Mouse (Mus musculus) telencephalon, adult 2 months (tissue): ENCODE data around the gene Vezf1.

Experiments
- DNase-seq: peaks from one replicate; pipeline ENCODE4 v3.0.0-alpha.2; 2011; ENCODE audit warnings: low read depth, low spot score

Vezf1 gene

GRCm38 (mm10) chr11:88098021-88098729, 30.1 kb downstream of the Vezf1 start, which contains the start of gene Cuedc1:
TSS of gene Cuedc1 (plus strand) at chr11:88098058.
- no peak for DNase-seq

- DNase-seq = no peak
Measured at GRCm38 (mm10) chr11:88098787-88099598, 30.9 kb downstream of the Vezf1 start.

- DNase-seq = no peak
Measured at GRCm38 (mm10) chr11:88099599-88100023, 31.5 kb downstream of the Vezf1 start.

DNA sequence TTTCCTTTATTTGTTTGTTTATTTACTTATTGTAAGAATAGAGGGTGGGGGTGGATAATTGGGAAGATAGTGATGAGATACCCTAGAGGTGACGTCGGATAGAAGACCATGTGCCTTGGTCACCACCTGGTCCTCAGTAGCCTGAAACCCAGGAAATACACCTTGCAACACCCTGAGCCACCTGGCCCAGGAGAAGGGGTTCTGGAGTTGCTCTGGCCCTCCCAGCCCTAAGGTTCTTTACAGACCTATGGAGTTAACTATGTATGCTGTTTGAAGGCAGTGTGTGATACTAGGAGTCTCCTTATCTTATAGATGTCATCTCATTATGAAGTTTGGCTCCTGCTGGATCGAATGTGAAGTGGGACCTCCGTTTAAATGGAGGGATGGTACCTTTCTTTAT, 32.1 kb downstream of the Vezf1 start:
- no peak for DNase-seq

DNA sequence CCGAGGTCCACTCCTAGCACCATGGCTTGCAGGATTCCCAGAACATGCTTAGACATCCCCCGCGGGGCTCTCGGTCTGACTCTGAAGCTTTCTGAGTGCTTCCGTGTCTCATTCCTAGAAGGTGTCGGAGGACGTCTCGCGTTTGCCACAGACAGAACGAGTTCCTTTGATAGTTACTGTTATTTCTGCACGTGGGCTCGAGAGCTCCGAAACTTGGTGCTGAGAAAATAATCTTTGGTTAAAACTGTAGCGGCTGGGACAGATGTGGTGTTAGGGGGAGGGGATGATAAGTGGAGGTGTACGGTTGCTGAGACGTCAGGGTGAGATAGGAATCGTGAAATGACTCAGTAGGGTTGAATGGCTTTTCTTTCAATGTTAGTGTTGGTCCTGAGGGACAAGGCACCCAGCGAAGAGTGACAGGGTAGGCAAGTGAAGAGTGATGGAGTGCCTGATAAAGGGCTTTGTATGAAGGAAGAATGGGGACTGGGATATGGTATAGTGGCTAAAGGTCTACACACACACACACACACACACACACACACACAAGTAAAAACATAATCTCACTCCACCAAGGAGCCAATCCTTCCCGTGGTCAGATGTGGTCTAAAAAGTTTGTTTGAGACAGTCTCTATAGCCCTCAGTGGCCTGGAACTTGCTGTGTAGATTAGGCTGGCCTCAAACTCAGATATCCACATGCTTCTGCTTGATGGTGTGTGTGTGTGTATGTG, 35.3 kb downstream of the Vezf1 start:
- DNase-seq = no peak

DNA sequence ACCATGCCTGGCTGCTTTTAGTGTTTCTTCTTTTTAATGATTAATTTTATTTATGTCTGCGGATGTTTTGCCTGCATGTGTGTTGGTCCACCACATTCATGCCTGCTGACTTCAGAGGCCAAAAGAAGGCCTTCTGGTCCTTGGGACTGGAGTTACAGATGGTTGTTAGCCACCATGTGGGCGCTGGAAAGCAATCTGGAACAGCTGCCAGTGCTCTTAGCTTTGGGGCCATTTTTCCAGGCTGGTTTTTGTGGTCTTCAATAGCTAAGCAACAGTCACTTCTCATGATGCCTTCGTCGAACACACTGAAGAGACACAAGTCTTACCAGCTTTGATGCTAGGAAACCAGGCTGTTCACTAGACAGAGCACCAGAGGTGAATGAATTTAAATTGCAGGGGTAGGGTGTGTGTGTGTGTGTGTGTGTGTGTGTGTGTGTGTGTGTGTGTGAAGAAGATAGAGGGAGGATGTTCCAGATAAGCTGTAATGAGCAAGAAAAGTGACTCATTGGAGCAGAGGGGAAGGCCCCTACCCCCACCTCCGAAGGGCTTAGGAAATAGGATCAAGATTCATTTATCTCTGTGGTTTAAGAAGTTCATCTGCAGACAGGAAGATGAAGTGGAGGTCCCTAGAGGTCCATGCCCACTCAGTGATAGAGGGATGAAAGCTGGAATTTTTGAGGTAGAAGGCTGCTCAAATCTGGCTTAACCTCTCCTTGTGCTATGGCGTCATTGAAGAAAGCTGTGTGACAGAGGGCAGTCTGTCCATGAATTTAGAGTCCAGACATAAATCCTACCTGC, 37.6 kb downstream of the Vezf1 start:
- DNase-seq = no peak

- no peak for DNase-seq
Measured at GRCm38 (mm10) chr11:88106292-88106554, 38.1 kb downstream of the Vezf1 start.

GRCm38 (mm10) chr11:88107365-88107764, 39.3 kb downstream of the Vezf1 start:
- no peak for DNase-seq

DNA sequence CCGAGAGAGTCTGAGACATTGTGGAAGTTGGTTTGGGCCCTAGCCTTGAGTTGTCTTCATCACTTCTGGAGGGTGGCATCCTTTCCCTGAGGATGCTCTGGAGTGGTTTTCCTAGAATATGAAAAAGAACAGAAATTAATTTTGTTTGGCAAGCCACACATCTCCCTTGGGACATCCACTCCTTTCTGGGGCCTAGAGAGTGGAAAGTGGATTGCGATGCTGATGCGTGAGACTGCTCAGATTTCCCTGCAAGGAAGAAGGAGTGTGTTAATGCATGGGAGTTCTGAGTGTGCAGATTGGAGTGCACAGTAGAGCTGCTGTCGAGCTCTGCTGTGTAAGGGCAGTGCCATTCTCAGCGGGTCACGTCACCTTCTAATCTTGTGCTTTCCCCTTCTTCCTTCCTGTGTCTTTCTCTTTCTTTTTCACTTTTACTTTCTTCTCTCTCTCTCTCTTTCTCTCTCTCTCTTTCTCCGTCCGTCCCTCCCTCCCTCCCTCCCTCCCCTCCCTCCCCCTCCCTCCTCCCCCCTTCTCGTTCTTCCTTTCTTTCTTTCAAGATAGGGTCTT, 42.0 kb downstream of the Vezf1 start:
- DNase-seq = no peak

GRCm38 (mm10) chr11:88112078-88112477, 44.0 kb downstream of the Vezf1 start:
- no peak for DNase-seq

- no peak for DNase-seq
Measured at GRCm38 (mm10) chr11:88112677-88113333, 44.7 kb downstream of the Vezf1 start.

- DNase-seq = no peak
Measured at GRCm38 (mm10) chr11:88113543-88114271, 45.6 kb downstream of the Vezf1 start.

- no peak for DNase-seq
Measured at GRCm38 (mm10) chr11:88114871-88115301, 46.8 kb downstream of the Vezf1 start.

DNA sequence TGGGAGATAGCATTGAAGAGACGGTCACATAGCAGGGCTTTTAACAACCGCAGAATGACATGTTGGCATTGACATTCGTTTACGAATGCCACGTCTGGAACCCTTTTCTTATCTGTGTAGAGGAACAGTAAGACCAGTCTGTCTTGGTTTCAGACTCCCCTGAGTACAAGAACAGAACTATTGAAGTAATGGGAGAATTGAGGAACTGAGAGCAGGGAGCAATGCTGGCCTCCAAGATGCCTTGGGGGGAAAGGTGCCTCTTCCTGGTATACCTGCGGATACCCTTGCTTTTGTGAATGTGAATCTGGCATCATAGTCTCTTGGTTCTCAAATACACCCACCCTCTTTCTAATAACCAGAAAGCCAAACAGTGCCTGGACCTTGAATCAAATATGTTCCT, 48.5 kb downstream of the Vezf1 start:
- no peak for DNase-seq

DNA sequence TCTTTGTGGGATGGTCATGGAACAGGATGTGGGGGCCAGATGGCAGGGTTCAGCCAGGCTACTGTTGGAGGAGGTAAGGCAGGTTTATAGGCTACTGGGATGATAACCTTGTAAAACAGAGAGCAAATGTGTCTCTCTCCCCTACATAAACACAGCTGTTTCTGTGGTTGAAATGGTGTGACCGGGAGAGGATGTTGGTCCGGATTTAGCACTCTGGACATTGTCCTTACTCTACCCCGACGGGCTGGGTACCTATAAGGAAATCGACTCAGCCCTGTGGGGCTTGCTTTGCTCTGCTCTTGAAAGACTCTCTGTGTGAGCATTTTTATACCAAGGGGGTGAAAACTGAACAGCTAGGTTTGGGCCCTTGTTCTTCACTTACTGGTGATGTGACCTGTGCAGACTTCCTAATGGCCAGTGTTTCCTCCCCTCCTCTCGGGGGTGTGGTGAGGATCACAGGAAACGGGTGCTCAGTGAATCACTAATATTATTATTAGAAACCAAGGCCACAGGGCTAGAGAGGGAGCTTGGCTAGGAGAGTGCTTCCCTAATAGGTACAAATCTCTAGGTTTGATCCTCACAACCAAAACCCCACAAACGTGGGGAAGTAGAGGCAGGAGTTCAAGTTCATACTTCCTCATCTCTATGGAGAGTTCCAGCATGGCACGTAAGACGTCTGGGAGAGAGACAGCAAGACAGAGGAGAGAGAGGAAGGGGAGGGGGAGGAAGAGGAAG, 49.4 kb downstream of the Vezf1 start:
- no peak for DNase-seq

- no peak for DNase-seq
Measured at GRCm38 (mm10) chr11:88118091-88118440, 50.0 kb downstream of the Vezf1 start.

DNA sequence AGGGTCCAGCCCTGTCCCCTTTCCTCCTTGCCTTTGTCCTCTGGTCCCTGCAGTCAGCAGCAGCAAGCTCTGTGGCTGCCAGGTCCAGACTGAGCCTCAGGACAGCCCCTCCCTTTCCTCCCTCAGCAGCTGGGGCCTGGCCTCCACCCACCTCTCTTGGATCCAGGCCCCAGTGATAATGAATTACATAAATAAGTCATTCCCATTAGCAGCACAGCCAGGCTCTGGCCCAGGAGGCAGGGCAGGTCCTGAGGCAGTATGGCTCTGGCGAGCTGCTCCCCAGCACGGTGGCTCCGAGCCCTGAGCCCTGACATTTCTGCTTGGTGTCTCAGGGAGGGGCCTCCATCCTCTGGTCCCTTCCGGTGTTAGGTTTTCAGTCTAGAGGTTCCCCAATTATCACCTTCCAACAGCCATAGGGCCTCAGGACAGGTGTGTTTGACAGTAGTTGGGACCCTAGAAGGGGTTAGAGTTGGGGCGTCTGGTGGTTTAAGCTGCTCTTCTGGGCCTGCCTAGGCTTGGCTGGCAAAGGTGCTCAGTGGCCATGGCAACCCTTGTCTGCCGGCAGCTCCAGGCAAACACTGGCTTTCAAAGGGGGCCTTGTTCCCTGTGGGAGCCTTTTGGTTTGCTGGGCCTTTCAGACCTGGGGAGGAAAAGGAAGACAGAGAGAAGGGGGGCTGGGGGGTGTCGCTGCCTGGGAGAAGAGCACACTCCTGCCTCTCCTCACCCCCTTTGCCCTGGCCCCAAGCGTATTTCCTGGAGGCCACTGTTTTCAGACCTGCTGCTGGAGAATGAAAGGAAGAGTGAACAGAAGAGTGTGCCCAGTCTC, 51.0 kb downstream of the Vezf1 start:
- no peak for DNase-seq

DNA sequence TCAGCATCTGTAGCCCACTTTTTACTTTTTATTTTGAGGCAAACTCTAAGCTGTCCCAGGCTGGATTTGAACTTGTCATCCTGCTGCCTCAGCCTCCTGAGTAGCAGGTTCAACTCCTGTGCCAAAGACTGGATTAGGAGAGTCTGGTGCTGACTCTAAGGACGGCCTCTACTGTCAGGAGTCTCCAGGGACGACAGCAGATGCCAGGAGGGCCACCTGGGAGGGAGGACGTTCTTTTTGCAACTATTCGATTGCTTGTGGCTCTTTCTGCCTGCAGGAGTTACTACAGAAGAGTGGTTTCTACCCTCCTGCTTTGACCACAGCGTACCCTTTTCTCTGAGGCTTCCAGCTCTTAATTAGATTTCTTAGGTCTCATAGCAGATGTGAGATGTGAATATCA, 54.5 kb downstream of the Vezf1 start:
- DNase-seq = no peak

DNA sequence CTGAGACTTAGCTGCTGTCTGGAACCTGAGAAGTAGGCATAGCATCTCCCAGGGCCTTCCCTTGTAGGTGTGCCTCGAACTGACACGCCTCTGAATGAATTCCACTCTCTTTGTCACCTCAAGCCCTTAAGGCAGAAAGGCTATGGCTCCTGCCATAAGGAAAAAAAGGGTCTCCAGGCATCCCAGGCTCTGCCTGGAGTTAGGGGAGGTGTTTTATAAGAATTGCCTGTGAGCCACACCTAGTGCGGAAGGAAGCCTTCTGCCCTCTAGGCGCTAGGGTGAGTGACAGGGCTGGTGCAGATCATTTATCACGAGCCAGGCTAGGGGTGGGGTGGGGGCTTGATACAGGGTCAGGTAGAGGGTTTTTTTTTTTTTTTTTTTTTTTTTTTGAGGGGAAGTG, 54.9 kb downstream of the Vezf1 start:
- no peak for DNase-seq
